Mouse (Mus musculus): ENCODE results near the gene Thap2.

DNA sequence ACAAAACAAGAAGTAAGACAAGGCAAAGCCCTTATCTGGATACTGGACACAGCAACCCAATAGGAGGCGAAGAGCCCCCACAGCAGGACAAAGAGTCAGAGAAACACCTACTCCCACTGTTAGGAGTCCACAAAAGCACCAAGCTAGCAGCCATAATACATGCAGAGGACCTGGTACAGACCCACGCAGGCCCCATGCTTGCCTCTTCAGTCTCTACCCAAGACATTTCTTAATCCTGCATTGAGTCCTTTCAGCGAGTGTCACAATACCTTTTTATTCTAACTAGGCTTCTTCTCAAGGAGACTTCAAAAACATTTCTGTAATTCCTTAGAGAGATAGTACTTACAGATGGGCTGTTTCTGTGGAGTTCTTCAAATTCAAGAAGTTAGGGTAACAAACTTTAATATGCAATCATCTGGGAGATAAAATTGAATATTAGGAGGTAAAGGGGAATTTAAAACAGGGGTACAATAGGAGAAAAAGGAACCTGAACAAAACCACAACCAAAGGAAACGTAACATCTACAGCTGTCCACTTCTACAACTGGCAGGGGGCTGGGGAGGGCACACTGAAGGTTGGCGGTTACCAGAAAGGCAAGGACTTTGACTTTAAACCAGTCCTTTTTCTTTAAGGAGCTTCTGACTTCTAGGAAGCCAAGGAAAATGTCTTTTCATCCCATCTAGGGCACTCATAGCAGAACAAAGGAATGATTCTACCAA lies 62.8 kb downstream of the Thap2 start:
- TF ChIP-seq CTCF (IDR thresholded peaks at IDR 0.05) (no peak), POLR2A (IDR thresholded peaks at IDR 0.05; ENCODE audit: insufficient read depth, low read depth, low read length) (no peak), EP300 (IDR thresholded peaks at IDR 0.05; ENCODE audit: insufficient read depth, low read depth, low read length) (no peak)

Data from heart, adult 2 months (tissue).